Mouse (Mus musculus) kidney, embryonic 14.5 days (tissue): ENCODE measurements around the gene Ugdh. TPM values are rescaled to one million over a fixed set of nuclear protein-coding genes. Genes with fewer than 3 reads are reported as not detected.
"Not testable (repeated sequence)": the region's sequence is repeated elsewhere in the genome, so short reads cannot be mapped to it uniquely, and the experiment has no call there.

ENCODE experiments used
- ATAC-seq: fragments of 200-750 bp; cut with Nextera tagmentation; 2 replicates; pipeline ENCODE4 v1.8.0; 2017; ENCODE audit warnings: moderate number of reproducible peaks, mild to moderate bottlenecking, moderate TSS enrichment, moderate library complexity; ENCODE audit not compliant: low FRiP score, low TSS enrichment
- H3K27ac ChIP-seq: fragments of 300-500 bp; sonication (generic); 2 replicates; pipeline ENCODE4 v1.5.1; 2014; ENCODE audit warnings: low read depth, mild to moderate bottlenecking, low read length, moderate library complexity, mixed read lengths
- H3K27me3 ChIP-seq: fragments of 300-500 bp; sonication (generic); 2 replicates; pipeline ENCODE4 v1.6.1; 2014; ENCODE audit warnings: mild to moderate bottlenecking, low read length; ENCODE audit not compliant: control insufficient read depth, insufficient read depth
- H3K36me3 ChIP-seq: fragments of 300-500 bp; sonication (generic); 2 replicates; pipeline ENCODE4 v1.6.1; 2014; ENCODE audit warnings: low read length, mixed read lengths; ENCODE audit not compliant: control insufficient read depth, insufficient read depth
- H3K4me1 ChIP-seq: fragments of 300-500 bp; sonication (generic); 2 replicates; pipeline ENCODE4 v1.6.1; 2014; ENCODE audit warnings: low read length, mixed read lengths; ENCODE audit not compliant: control insufficient read depth, insufficient read depth
- H3K4me2 ChIP-seq: fragments of 300-500 bp; sonication (generic); replicated peaks from 2 replicates; pipeline ENCODE4 v1.6.1; 2014; ENCODE audit warnings: low read depth, mild to moderate bottlenecking, low read length
- H3K4me3 ChIP-seq: fragments of 300-500 bp; sonication (generic); 2 replicates; pipeline ENCODE4 v1.5.1; 2014; ENCODE audit warnings: mild to moderate bottlenecking, low read length
- H3K9ac ChIP-seq: fragments of 300-500 bp; sonication (generic); 2 replicates; pipeline ENCODE4 v1.6.1; 2014; ENCODE audit warnings: low read depth, mild to moderate bottlenecking, low read length, moderate library complexity
- H3K9me3 ChIP-seq: fragments of 300-500 bp; sonication (generic); 2 replicates; pipeline ENCODE4 v1.6.1; 2016; ENCODE audit warnings: low read length; ENCODE audit not compliant: control insufficient read depth
- WGBS: fragments of 180-500 bp; shearing (Covaris S2); extraction: QIAGEN DNeasy Blood & Tissue Kit; methylation state at CpG from one replicate; pipeline ENCODE4 v1.1.7; 2014; 5-methylcytosine and 5-hydroxymethylcytosine counted together
- polyA plus RNA-seq: library from polyadenylated mRNA; unstranded; fragments of >200 nt; fragmentation: Nextera tagmentation; extraction: Ambion mirVana; gene quantifications from 2 replicates; pipeline ENCODE4 v1.2.1, GENCODE M21; 2014

The Ugdh gene
- polyA plus RNA-seq, result 56.2 and 68.9 TPM in 2 replicates

- H3K4me1 ChIP-seq, result peaks cover 8% of the 10 kb centered on the region; the same call in 1 of the 2 replicates
- H3K9ac ChIP-seq, result peak within 1 kb of the TSS; percentile 70
- no peaks in the 10 kb centered on the region for H3K27me3 ChIP-seq
- no peaks in the 10 kb centered on the region for H3K9me3 ChIP-seq
- H3K4me3 ChIP-seq, result peak within 1 kb of the TSS; percentile 77
- WGBS, result under 1% methylated on average over 51 of the region's 51 CpGs
- no peaks in the 10 kb centered on the region for H3K36me3 ChIP-seq
- peak within 1 kb of the TSS; percentile 75 for H3K4me2 ChIP-seq
- peak; percentile 98 for ATAC-seq
- peak within 1 kb of the TSS; percentile 91 for H3K27ac ChIP-seq
Measured at GRCm38 (mm10) chr5:65435806-65436561, at the start of gene Ugdh. Ugdh (minus strand) TSS chr5:65435949.

- ATAC-seq, result no peak
- Histone ChIP-seq H3K27me3 (no peaks in the 10 kb centered on the region), H3K4me1 (peaks cover 3% of the 10 kb centered on the region), H3K27ac (no peak overlapping the region), H3K9ac (no peak overlapping the region), H3K9me3 (no peaks in the 10 kb centered on the region), H3K4me3 (no peak overlapping the region), H3K36me3 (no peaks in the 10 kb centered on the region), H3K4me2 (no peak overlapping the region)
- WGBS, result 82% methylated on average over 4 of the region's 4 CpGs
Measured at GRCm38 (mm10) chr5:65482996-65483395, 47.2 kb upstream of the Ugdh start.

- 81% methylated on average over 4 of the region's 4 CpGs for WGBS
- no peak for ATAC-seq
- Histone ChIP-seq H3K27ac (no peak overlapping the region), H3K4me3 (no peak overlapping the region), H3K9me3 (no peaks in the 10 kb centered on the region), H3K36me3 (no peaks in the 10 kb centered on the region), H3K27me3 (no peaks in the 10 kb centered on the region), H3K4me2 (no peak overlapping the region), H3K4me1 (no peaks in the 10 kb centered on the region), H3K9ac (no peak overlapping the region)
Measured at GRCm38 (mm10) chr5:65480511-65480910, 44.8 kb upstream of the Ugdh start.

- Histone ChIP-seq H3K4me3 (no peak overlapping the region), H3K27me3 (no peaks in the 10 kb centered on the region), H3K27ac (no peak overlapping the region), H3K36me3 (no peaks in the 10 kb centered on the region), H3K4me2 (no peak overlapping the region), H3K4me1 (no peaks in the 10 kb centered on the region), H3K9ac (peak overlapping the region; percentile 12; the same call in 1 of the 2 replicates), H3K9me3 (no peaks in the 10 kb centered on the region)
- no peak for ATAC-seq
- 88% methylated on average over 9 of the region's 9 CpGs for WGBS
Measured at GRCm38 (mm10) chr5:65479681-65480445, 44.1 kb upstream of the Ugdh start.

GRCm38 (mm10) chr5:65478224-65478623 lies 42.5 kb upstream of the Ugdh start:
- H3K4me1 ChIP-seq, result no peaks in the 10 kb centered on the region
- no peak overlapping the region for H3K4me3 ChIP-seq
- no peak overlapping the region for H3K27ac ChIP-seq
- 81% methylated on average over 4 of the region's 4 CpGs for WGBS
- no peaks in the 10 kb centered on the region for H3K27me3 ChIP-seq
- H3K9ac ChIP-seq, result no peak overlapping the region
- H3K4me2 ChIP-seq, result no peak overlapping the region
- no peak for ATAC-seq
- H3K36me3 ChIP-seq, result no peaks in the 10 kb centered on the region
- H3K9me3 ChIP-seq, result no peaks in the 10 kb centered on the region

GRCm38 (mm10) chr5:65476739-65477138 lies 41.0 kb upstream of the Ugdh start:
- H3K4me3 ChIP-seq, ATAC-seq, H3K27ac ChIP-seq, H3K4me2 ChIP-seq, H3K36me3 ChIP-seq, H3K9ac ChIP-seq, H3K4me1 ChIP-seq, H3K9me3 ChIP-seq, H3K27me3 ChIP-seq: not testable (repeated sequence)
- WGBS, result 99% methylated on average over 3 of the region's 4 CpGs

GRCm38 (mm10) chr5:65475806-65476205 lies 40.1 kb upstream of the Ugdh start:
- 79% methylated on average over 2 of the region's 2 CpGs for WGBS
- Histone ChIP-seq H3K27me3 (no peaks in the 10 kb centered on the region), H3K4me1 (no peaks in the 10 kb centered on the region), H3K36me3 (no peaks in the 10 kb centered on the region), H3K9me3 (no peaks in the 10 kb centered on the region), H3K9ac (no peak overlapping the region), H3K4me2 (no peak overlapping the region), H3K27ac (no peak overlapping the region), H3K4me3 (no peak overlapping the region)
- ATAC-seq, result no peak

GRCm38 (mm10) chr5:65469766-65470165 lies 34.0 kb upstream of the Ugdh start:
- Histone ChIP-seq H3K9me3 (no peaks in the 10 kb centered on the region), H3K9ac (no peak overlapping the region), H3K27me3 (no peaks in the 10 kb centered on the region), H3K36me3 (peaks cover 17% of the 10 kb centered on the region; the same call in 1 of the 2 replicates), H3K4me2 (no peak overlapping the region), H3K4me1 (no peaks in the 10 kb centered on the region), H3K4me3 (no peak overlapping the region), H3K27ac (no peak overlapping the region)
- whole genome bisulfite sequencing, result 89% methylated on average over 6 of the region's 6 CpGs
- no peak for ATAC-seq

- no peaks in the 10 kb centered on the region for H3K9me3 ChIP-seq
- no peak for ATAC-seq
- WGBS, result 66% methylated on average over 3 of the region's 3 CpGs
- H3K27ac ChIP-seq, result no peak overlapping the region
- H3K4me3 ChIP-seq, result no peak overlapping the region
- no peaks in the 10 kb centered on the region for H3K27me3 ChIP-seq
- H3K4me2 ChIP-seq, result no peak overlapping the region
- peaks cover 17% of the 10 kb centered on the region; the same call in 1 of the 2 replicates for H3K36me3 ChIP-seq
- H3K9ac ChIP-seq, result no peak overlapping the region
- H3K4me1 ChIP-seq, result no peaks in the 10 kb centered on the region
Measured at GRCm38 (mm10) chr5:65466911-65467310, 31.2 kb upstream of the Ugdh start.
